Mouse (Mus musculus) forebrain, embryonic 13.5 days (tissue): ENCODE results near the gene Ppp2r5b. TPM values are rescaled to one million over a fixed set of nuclear protein-coding genes. Genes with fewer than 3 reads are reported as not detected.

ENCODE experiments used
- ATAC-seq: fragments of 200-750 bp; cut with Nextera tagmentation; 2 replicates; pipeline ENCODE4 v1.8.0; 2017
- H3K27ac ChIP-seq: fragments of 300-500 bp; sonication (generic); 2 replicates; pipeline ENCODE4 v1.5.1; 2015; ENCODE audit warnings: inconsistent platforms, mild to moderate bottlenecking, moderate library complexity
- H3K27me3 ChIP-seq: fragments of 300-500 bp; sonication (generic); 2 replicates; pipeline ENCODE4 v1.6.1; 2015; ENCODE audit warnings: mild to moderate bottlenecking, inconsistent platforms
- H3K36me3 ChIP-seq: fragments of 300-500 bp; sonication (generic); 2 replicates; pipeline ENCODE4 v1.6.1; 2015; ENCODE audit warnings: mild to moderate bottlenecking, inconsistent platforms; ENCODE audit not compliant: poor library complexity, severe bottlenecking
- H3K4me1 ChIP-seq: fragments of 300-500 bp; sonication (generic); 2 replicates; pipeline ENCODE4 v1.6.1; 2015; ENCODE audit warnings: inconsistent platforms
- H3K4me2 ChIP-seq: fragments of 300-500 bp; sonication (generic); 2 replicates; pipeline ENCODE4 v1.6.1; 2015; ENCODE audit warnings: inconsistent platforms, mild to moderate bottlenecking, moderate library complexity
- H3K4me3 ChIP-seq: fragments of 300-500 bp; sonication (generic); 2 replicates; pipeline ENCODE4 v1.5.1; 2015; ENCODE audit warnings: mild to moderate bottlenecking, inconsistent platforms
- H3K9ac ChIP-seq: fragments of 300-500 bp; sonication (generic); 2 replicates; pipeline ENCODE4 v1.6.1; 2015; ENCODE audit warnings: mild to moderate bottlenecking, inconsistent platforms
- H3K9me3 ChIP-seq: fragments of 300-500 bp; sonication (generic); replicated peaks from 2 replicates; pipeline ENCODE4 v1.6.1; 2016; ENCODE audit warnings: inconsistent platforms
- WGBS: fragments of 180-500 bp; shearing (Covaris S2); methylation state at CpG from one replicate; pipeline ENCODE4 v1.1.7; 2015; 5-methylcytosine and 5-hydroxymethylcytosine counted together
- polyA plus RNA-seq: library from polyadenylated mRNA; unstranded; fragments of >200 nt; fragmentation: Nextera tagmentation; extraction: Ambion mirVana; gene quantifications from 2 replicates; pipeline ENCODE4 v1.2.1, GENCODE M21; 2015

Ppp2r5b gene
- polyA plus RNA-seq, 1 experiment from 2014 or later: 53.7 TPM

GRCm38 (mm10) chr19:6242281-6242680, 6.6 kb upstream of the Ppp2r5b start:
- Histone ChIP-seq H3K9ac (peak overlapping the region; percentile 95), H3K4me3 (peak overlapping the region; percentile 87), H3K27me3 (no peaks in the 10 kb centered on the region), H3K4me1 (peaks cover 10% of the 10 kb centered on the region), H3K36me3 (peaks cover 38% of the 10 kb centered on the region), H3K4me2 (peak overlapping the region; percentile 94), H3K9me3 (no peaks in the 10 kb centered on the region), H3K27ac (no peak overlapping the region)
- 1% methylated on average over 4 of the region's 4 CpGs for WGBS
- ATAC-seq: no peak

DNA sequence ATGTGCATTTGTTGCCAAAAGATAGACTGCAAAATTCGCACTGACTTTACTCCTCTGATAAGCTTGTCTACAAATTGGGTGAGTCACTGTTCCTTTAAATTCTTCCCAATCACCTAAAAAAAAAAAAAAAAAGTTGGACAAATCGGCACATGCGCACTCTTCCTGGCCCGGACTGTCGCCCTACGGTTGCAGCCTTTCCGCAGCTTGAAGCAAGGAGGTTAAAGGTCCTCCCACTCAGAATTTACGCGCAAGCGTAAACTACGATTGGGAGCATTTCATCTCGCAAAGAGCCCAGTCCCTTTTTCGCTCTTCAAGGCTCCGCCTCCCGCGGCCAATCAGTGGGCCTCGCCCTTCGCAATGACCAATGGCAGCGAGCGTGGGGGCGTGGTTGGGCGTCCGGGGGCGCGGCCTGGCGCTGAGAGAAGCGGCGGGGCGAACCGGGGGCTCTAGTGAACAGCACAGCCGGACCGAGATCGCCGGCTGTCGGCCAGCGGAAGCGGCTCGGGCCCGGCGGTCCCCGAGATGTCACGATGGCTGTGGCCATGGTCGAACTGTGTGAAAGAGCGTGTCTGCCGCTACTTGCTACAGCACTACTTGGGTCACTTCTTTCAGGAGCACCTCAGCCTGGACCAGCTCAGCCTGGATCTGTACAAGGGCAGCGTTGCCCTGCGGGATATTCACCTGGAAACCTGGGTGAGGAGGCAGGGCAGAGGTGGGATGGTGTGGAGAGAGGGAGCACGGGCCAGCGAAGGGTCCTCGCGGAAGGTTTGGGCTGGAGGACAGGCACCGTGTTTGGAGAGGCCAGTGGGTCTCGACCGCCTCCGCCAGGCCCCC, 5.8 kb upstream of the Ppp2r5b start, which contains the start of gene Atg2a:
Gene Atg2a, plus strand, starts transcription at position 395 of the 834 bp plus-strand sequence.
- H3K4me2 ChIP-seq: peak within 1 kb of the TSS; percentile 94
- peaks cover 10% of the 10 kb centered on the region for H3K4me1 ChIP-seq
- peak; percentile 94 for ATAC-seq
- peak within 1 kb of the TSS; percentile 87 for H3K4me3 ChIP-seq
- WGBS: under 1% methylated on average over 55 of the region's 55 CpGs
- H3K27me3 ChIP-seq: no peaks in the 10 kb centered on the region
- H3K36me3 ChIP-seq: peaks cover 30% of the 10 kb centered on the region
- H3K9me3 ChIP-seq: no peaks in the 10 kb centered on the region
- H3K9ac ChIP-seq: peak within 1 kb of the TSS; percentile 95
- peak within 1 kb of the TSS; percentile 31 for H3K27ac ChIP-seq

DNA sequence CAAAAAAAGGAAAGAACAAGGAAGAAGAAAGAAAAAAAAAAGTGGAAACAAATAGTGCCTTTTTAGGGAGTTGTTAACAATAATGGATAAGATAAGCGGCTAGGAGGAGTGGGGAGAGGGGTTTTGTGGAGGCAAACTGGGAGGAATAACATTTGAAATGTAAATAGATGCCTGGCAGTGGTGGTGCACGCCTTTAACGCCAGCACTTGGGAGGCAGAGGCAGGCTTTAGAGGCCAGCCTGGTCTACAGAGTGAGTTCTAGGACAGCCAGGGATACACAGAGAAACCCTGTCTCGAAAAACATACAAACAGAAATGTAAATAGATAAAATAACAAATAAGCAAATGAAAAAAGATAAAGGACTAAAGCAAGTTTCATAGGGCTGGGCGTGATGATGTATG, 5.1 kb upstream of the Ppp2r5b start:
- no peaks in the 10 kb centered on the region for H3K9me3 ChIP-seq
- H3K27ac ChIP-seq: peak overlapping the region; percentile 31; the same call in 1 of the 2 replicates
- peak overlapping the region; percentile 87 for H3K4me3 ChIP-seq
- no peaks in the 10 kb centered on the region for H3K27me3 ChIP-seq
- no peak for ATAC-seq
- 36% methylated on average over 5 of the region's 5 CpGs for WGBS
- H3K4me1 ChIP-seq: peaks cover 10% of the 10 kb centered on the region
- H3K4me2 ChIP-seq: peak overlapping the region; percentile 94
- H3K36me3 ChIP-seq: peaks cover 22% of the 10 kb centered on the region
- H3K9ac ChIP-seq: no peak overlapping the region

- Histone ChIP-seq H3K36me3 (peaks cover 16% of the 10 kb centered on the region), H3K27me3 (no peaks in the 10 kb centered on the region), H3K9me3 (no peaks in the 10 kb centered on the region), H3K9ac (no peak overlapping the region), H3K4me3 (no peak overlapping the region), H3K4me1 (peaks cover 11% of the 10 kb centered on the region), H3K27ac (no peak overlapping the region), H3K4me2 (no peak overlapping the region)
- WGBS: 88% methylated on average over 1 of the region's 1 CpGs
- ATAC-seq: no peak
Observed at GRCm38 (mm10) chr19:6240136-6240535, 4.5 kb upstream of the Ppp2r5b start.

- no peak for ATAC-seq
- no peak overlapping the region for H3K27ac ChIP-seq
- H3K4me2 ChIP-seq: no peak overlapping the region
- H3K9ac ChIP-seq: no peak overlapping the region
- H3K9me3 ChIP-seq: no peaks in the 10 kb centered on the region
- no peaks in the 10 kb centered on the region for H3K27me3 ChIP-seq
- H3K4me1 ChIP-seq: peaks cover 22% of the 10 kb centered on the region
- H3K4me3 ChIP-seq: no peak overlapping the region
- 0 out of 2 replicates have a peak, but pooled peaks cover 3% of the 10 kb centered on the region for H3K36me3 ChIP-seq
Observed at GRCm38 (mm10) chr19:6238740-6239139, 3.1 kb upstream of the Ppp2r5b start.

GRCm38 (mm10) chr19:6236842-6237241, 1.2 kb upstream of the Ppp2r5b start:
- 66% methylated on average over 7 of the region's 7 CpGs for WGBS
- no peaks in the 10 kb centered on the region for H3K27me3 ChIP-seq
- no peak overlapping the region for H3K27ac ChIP-seq
- ATAC-seq: no peak
- H3K4me3 ChIP-seq: 0 out of 2 replicates have a peak overlapping the region, but pooled peaks have one; percentile 80
- H3K4me1 ChIP-seq: peaks cover 11% of the 10 kb centered on the region
- H3K9ac ChIP-seq: no peak overlapping the region
- no peaks in the 10 kb centered on the region for H3K9me3 ChIP-seq
- H3K4me2 ChIP-seq: peak overlapping the region; percentile 75; the same call in 1 of the 2 replicates
- peaks cover 20% of the 10 kb centered on the region for H3K36me3 ChIP-seq

- Histone ChIP-seq H3K4me2 (peak overlapping the region; percentile 75), H3K27me3 (no peaks in the 10 kb centered on the region), H3K9ac (peak overlapping the region; percentile 87), H3K4me1 (peaks cover 11% of the 10 kb centered on the region), H3K4me3 (peak overlapping the region; percentile 80), H3K27ac (peak overlapping the region; percentile 93), H3K9me3 (no peaks in the 10 kb centered on the region), H3K36me3 (peaks cover 28% of the 10 kb centered on the region)
- WGBS: 0% methylated on average over 9 of the region's 9 CpGs
- peak; percentile 89 for ATAC-seq
Observed at GRCm38 (mm10) chr19:6236053-6236441, 375 bp upstream of the Ppp2r5b start.

DNA sequence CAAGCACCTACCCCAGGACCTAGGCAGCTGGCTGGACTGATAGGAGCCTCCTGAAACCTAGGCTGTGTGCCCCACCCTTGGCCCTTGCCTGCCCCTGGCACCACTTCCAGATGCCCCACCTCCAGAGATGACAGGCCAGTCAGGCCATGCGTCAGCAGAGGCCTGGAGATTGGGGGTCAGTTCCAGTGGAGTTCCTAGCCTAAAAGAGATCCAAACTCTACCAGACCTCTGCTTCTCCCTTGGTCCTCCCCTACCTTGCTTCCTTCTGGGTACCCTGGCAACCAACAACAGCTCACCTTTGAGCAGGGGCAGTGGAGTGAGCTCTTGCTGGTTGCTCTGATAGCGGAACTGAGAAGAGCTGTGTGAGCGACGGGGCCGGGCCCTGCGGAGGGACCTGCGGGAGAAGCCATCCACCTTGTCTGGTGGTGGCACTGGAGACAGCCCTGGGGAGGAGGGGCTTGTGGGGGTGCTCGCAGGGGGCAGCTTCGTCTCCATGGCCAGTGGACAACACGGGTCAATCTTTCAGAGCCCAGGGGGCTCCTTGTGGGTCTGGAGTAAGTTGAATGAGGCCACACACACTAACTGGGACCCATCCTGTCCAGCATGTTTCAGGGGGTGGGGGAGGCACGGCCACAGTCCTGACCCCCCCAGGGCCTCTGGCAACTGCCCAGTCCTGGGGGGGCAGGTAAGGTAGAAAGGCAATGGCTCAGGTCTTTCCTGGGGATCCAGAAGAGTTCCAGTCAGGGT, 1.2 kb downstream of the Ppp2r5b start:
- Histone ChIP-seq H3K4me2 (peak overlapping the region; percentile 75), H3K4me3 (peak overlapping the region; percentile 80), H3K9me3 (no peaks in the 10 kb centered on the region), H3K36me3 (peaks cover 43% of the 10 kb centered on the region), H3K27ac (no peak overlapping the region; the same call in 1 of the 2 replicates), H3K27me3 (no peaks in the 10 kb centered on the region), H3K4me1 (peaks cover 11% of the 10 kb centered on the region), H3K9ac (peak overlapping the region; percentile 87)
- ATAC-seq: no peak
- WGBS: 66% methylated on average over 11 of the region's 11 CpGs

GRCm38 (mm10) chr19:6233647-6234046, 2.0 kb downstream of the Ppp2r5b start:
- Histone ChIP-seq H3K27me3 (no peaks in the 10 kb centered on the region), H3K9ac (peak overlapping the region; percentile 87; the same call in 1 of the 2 replicates), H3K4me2 (no peak overlapping the region), H3K36me3 (peaks cover 52% of the 10 kb centered on the region), H3K9me3 (no peaks in the 10 kb centered on the region), H3K4me3 (no peak overlapping the region), H3K27ac (no peak overlapping the region), H3K4me1 (peaks cover 11% of the 10 kb centered on the region)
- ATAC-seq: no peak
- 88% methylated on average over 16 of the region's 16 CpGs for WGBS

DNA sequence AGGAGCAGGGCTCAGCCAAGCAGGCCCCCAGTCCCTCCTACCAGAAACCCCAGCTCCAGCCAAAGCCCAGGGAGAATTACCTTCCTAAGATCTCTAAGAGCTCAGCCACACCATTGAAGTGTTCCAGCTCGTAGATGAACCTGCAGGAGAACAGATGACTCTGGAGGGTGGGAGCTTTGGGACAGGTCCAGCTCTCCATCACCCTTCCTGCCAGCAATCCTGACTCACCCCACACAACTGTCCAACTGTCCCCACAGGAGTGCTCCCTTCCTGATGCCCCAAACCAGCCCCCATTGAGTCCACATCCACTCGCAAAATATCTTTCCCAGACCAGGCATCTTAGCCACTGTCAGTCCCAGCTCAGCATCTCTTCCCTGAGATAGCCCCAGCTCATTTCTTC, 4.6 kb downstream of the Ppp2r5b start:
- WGBS: 85% methylated on average over 2 of the region's 2 CpGs
- Histone ChIP-seq H3K9me3 (no peaks in the 10 kb centered on the region), H3K27ac (no peak overlapping the region), H3K9ac (no peak overlapping the region), H3K4me1 (peaks cover 11% of the 10 kb centered on the region), H3K36me3 (peaks cover 72% of the 10 kb centered on the region), H3K4me3 (no peak overlapping the region), H3K27me3 (no peaks in the 10 kb centered on the region), H3K4me2 (no peak overlapping the region)
- ATAC-seq: no peak

GRCm38 (mm10) chr19:6230411-6230810, 5.3 kb downstream of the Ppp2r5b start:
- Histone ChIP-seq H3K27me3 (no peaks in the 10 kb centered on the region), H3K4me3 (no peak overlapping the region), H3K36me3 (peaks cover 72% of the 10 kb centered on the region), H3K4me2 (no peak overlapping the region), H3K4me1 (peaks cover 11% of the 10 kb centered on the region), H3K9me3 (no peaks in the 10 kb centered on the region), H3K27ac (no peak overlapping the region), H3K9ac (no peak overlapping the region)
- ATAC-seq: no peak
- 87% methylated on average over 4 of the region's 4 CpGs for WGBS

GRCm38 (mm10) chr19:6227864-6228263, 7.8 kb downstream of the Ppp2r5b start:
- 79% methylated on average over 4 of the region's 4 CpGs for WGBS
- no peaks in the 10 kb centered on the region for H3K4me1 ChIP-seq
- ATAC-seq: no peak
- no peak overlapping the region for H3K4me3 ChIP-seq
- H3K9ac ChIP-seq: no peak overlapping the region
- peaks cover 63% of the 10 kb centered on the region for H3K36me3 ChIP-seq
- H3K9me3 ChIP-seq: no peaks in the 10 kb centered on the region
- H3K27ac ChIP-seq: no peak overlapping the region
- H3K27me3 ChIP-seq: no peaks in the 10 kb centered on the region
- no peak overlapping the region for H3K4me2 ChIP-seq
